Mouse (Mus musculus): Measurements from ENCODE around the gene Gm7534. TPM values are rescaled to one million over a fixed set of nuclear protein-coding genes. Genes with fewer than 3 reads are reported as not detected.

Gene Gm7534
- polyA plus RNA-seq, 1 experiment = not detected

DNA sequence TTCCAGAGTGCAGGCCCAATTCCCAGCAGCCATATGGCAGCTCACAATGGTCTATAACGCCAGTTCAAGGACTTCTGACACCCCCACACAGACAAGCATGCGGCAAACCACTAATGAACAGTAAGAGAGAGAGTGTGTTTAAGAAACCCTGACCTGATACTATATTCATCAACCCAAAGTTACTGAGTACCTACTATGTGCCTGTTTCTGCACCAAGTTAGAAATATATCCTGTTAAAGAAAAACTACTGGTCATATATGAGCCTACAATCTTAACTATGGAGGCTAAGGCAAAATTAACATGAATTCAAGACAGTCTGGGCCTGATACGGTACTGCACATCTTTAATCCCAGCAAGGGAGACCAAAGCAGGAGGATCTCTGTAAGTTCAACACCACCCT, 17.2 kb downstream of the Gm7534 start:
- Histone ChIP-seq H3K4me3 (ENCODE audit: insufficient read depth, poor library complexity, severe bottlenecking) (no peak overlapping the region), H3K36me3 (ENCODE audit: control insufficient read depth, insufficient read depth) (no peaks in the 10 kb centered on the region)

DNA sequence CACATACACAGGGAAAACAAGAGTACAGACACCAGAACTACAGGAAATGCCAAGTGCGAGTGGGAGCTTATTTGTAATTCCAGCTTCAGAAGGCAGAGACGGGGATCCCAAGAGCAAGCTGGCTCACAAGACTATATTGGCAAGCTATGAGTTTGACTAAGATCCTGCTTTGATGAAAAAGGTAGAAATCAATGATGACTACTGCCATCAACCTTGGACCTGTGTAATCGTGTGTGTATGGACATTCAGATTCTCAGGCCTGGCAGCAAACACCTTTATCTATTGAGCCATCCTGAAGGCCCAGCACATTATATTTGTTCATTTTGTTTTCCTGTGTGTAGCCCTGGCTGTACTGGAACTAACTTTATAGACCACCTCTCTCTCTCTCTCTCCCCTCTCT, 19.1 kb downstream of the Gm7534 start:
- TF ChIP-seq CEBPB (IDR thresholded peaks at IDR 0.05; ENCODE audit: low read depth) (no peak), MYOD1 (IDR thresholded peaks at IDR 0.05; ENCODE audit: control insufficient read depth, insufficient read length, low read depth) (no peak), MAX (IDR thresholded peaks at IDR 0.05) (no peak), MYOG (IDR thresholded peaks at IDR 0.05; ENCODE audit: control insufficient read depth, extremely low read depth, insufficient read length) (no peak), CTCF (IDR thresholded peaks at IDR 0.05; ENCODE audit: control insufficient read depth, insufficient read depth, insufficient read length) (no peak), FOSL1 (IDR thresholded peaks at IDR 0.05; ENCODE audit: insufficient read depth, low read length, poor library complexity, severe bottlenecking) (no peak), USF1 (IDR thresholded peaks at IDR 0.05; ENCODE audit: low read depth) (no peak)
- Histone ChIP-seq H3K36me3 (ENCODE audit: control insufficient read depth, insufficient read depth) (no peaks in the 10 kb centered on the region), H3K79me3 (ENCODE audit: low read depth) (peaks cover 29% of the 10 kb centered on the region), H3ac (ENCODE audit: control insufficient read depth, insufficient read length, low read depth) (no peak overlapping the region), H3K4me3 (ENCODE audit: insufficient read depth, poor library complexity, severe bottlenecking) (no peak overlapping the region), H3K79me2 (ENCODE audit: control insufficient read depth, insufficient read depth) (peaks cover 72% of the 10 kb centered on the region), H3K27me3 (ENCODE audit: control insufficient read depth, insufficient read depth, insufficient read length) (no peaks in the 10 kb centered on the region)

More for the DNA sequence above, 17.2 kb downstream of the Gm7534 start:
- TF ChIP-seq CEBPB (IDR thresholded peaks at IDR 0.05; ENCODE audit: low read depth) (no peak), CTCF (IDR thresholded peaks at IDR 0.05; ENCODE audit: control insufficient read depth, insufficient read depth, insufficient read length) (no peak), MYOG (IDR thresholded peaks at IDR 0.05; ENCODE audit: control insufficient read depth, extremely low read depth, insufficient read length) (no peak)
- no peaks in the 10 kb centered on the region for H3K27me3 ChIP-seq (ENCODE audit: control insufficient read depth, insufficient read depth, insufficient read length)
- no peak overlapping the region for H3ac ChIP-seq (ENCODE audit: control insufficient read depth, insufficient read length, low read depth)
- peaks cover 60% of the 10 kb centered on the region for H3K79me2 ChIP-seq (ENCODE audit: control insufficient read depth, insufficient read depth)
- H3K79me3 ChIP-seq (ENCODE audit: low read depth) = peaks cover 26% of the 10 kb centered on the region

GRCm38 (mm10) chr4:134181825-134182224, 21.0 kb downstream of the Gm7534 start:
- no peak overlapping the region for H3ac ChIP-seq (ENCODE audit: control insufficient read depth, insufficient read length, low read depth)
- no peak overlapping the region for H3K4me3 ChIP-seq (ENCODE audit: insufficient read depth, poor library complexity, severe bottlenecking)
- H3K36me3 ChIP-seq (ENCODE audit: control insufficient read depth, insufficient read depth) = no peaks in the 10 kb centered on the region
- H3K79me3 ChIP-seq (ENCODE audit: low read depth) = peaks cover 29% of the 10 kb centered on the region
- peaks cover 89% of the 10 kb centered on the region for H3K79me2 ChIP-seq (ENCODE audit: control insufficient read depth, insufficient read depth)
- TF ChIP-seq CTCF (IDR thresholded peaks at IDR 0.05; ENCODE audit: control insufficient read depth, insufficient read depth, insufficient read length) = no peak
- TF ChIP-seq MYOG (IDR thresholded peaks at IDR 0.05; ENCODE audit: control insufficient read depth, extremely low read depth, insufficient read length) = no peak
- no peak for TF ChIP-seq MAX (IDR thresholded peaks at IDR 0.05)
- TF ChIP-seq USF1 (IDR thresholded peaks at IDR 0.05; ENCODE audit: low read depth) = no peak
- H3K27me3 ChIP-seq (ENCODE audit: control insufficient read depth, insufficient read depth, insufficient read length) = no peaks in the 10 kb centered on the region

DNA sequence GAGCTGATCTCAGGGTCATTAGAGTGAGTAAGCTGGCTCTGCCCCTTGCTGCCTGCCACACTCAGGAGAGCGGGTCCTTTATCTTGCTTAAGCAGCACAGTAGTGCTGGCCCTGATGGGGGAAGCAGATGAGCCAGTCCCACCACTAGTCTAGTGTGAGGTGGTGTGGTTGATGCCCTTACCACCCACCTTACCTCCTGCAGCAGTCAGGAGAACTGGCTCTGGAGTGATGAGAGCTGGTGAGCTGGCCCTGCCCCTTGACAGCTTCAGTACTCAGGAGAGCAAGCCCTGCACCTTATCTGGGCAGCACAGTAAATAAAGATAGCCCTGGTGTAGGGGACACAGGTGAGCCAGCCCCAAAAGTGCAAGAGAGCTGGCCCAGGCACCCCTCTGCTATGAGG, 21.7 kb downstream of the Gm7534 start:
- H3K27me3 ChIP-seq (ENCODE audit: control insufficient read depth, insufficient read depth, insufficient read length) = no peaks in the 10 kb centered on the region
- H3K79me2 ChIP-seq (ENCODE audit: control insufficient read depth, insufficient read depth) = peaks cover 86% of the 10 kb centered on the region
- no peak overlapping the region for H3K4me3 ChIP-seq (ENCODE audit: insufficient read depth, poor library complexity, severe bottlenecking)
- no peaks in the 10 kb centered on the region for H3K36me3 ChIP-seq (ENCODE audit: control insufficient read depth, insufficient read depth)
- H3ac ChIP-seq (ENCODE audit: control insufficient read depth, insufficient read length, low read depth) = no peak overlapping the region
- no peak for TF ChIP-seq CEBPB (IDR thresholded peaks at IDR 0.05; ENCODE audit: low read depth)
- no peak for TF ChIP-seq MAX (IDR thresholded peaks at IDR 0.05)
- TF ChIP-seq CTCF (IDR thresholded peaks at IDR 0.05; ENCODE audit: control insufficient read depth, insufficient read depth, insufficient read length) = no peak
- no peak for TF ChIP-seq FOSL1 (IDR thresholded peaks at IDR 0.05; ENCODE audit: insufficient read depth, low read length, poor library complexity, severe bottlenecking)
- TF ChIP-seq MYOG (IDR thresholded peaks at IDR 0.05; ENCODE audit: control insufficient read depth, extremely low read depth, insufficient read length) = no peak
- no peak for TF ChIP-seq MYOD1 (IDR thresholded peaks at IDR 0.05; ENCODE audit: control insufficient read depth, insufficient read length, low read depth)
- TF ChIP-seq USF1 (IDR thresholded peaks at IDR 0.05; ENCODE audit: low read depth) = no peak
- peaks cover 24% of the 10 kb centered on the region for H3K79me3 ChIP-seq (ENCODE audit: low read depth)

DNA sequence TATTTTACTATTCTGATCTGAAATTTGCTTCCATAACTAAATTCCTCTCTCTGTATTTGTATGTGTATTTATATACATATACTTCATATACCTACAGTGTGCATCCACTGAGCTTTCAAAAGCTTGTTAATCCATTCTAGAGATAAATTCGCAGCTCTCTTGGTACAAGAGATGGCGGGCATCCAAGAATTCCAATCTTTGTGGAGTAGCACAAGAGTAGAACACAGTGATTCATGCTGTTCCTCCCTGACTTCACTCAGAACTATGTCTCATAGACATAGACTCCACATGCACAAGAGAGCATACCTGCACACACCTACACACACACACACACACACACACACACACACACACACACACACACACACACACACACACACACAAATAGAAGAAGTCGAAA, 30.4 kb downstream of the Gm7534 start:
- peaks cover 9% of the 10 kb centered on the region for H3K36me3 ChIP-seq (ENCODE audit: control insufficient read depth, insufficient read depth)
- TF ChIP-seq FOSL1 (IDR thresholded peaks at IDR 0.05; ENCODE audit: insufficient read depth, low read length, poor library complexity, severe bottlenecking) (no peak), MYOD1 (IDR thresholded peaks at IDR 0.05; ENCODE audit: control insufficient read depth, insufficient read length, low read depth) (no peak), USF1 (IDR thresholded peaks at IDR 0.05; ENCODE audit: low read depth) (no peak), CEBPB (IDR thresholded peaks at IDR 0.05; ENCODE audit: low read depth) (no peak), MAX (IDR thresholded peaks at IDR 0.05) (no peak), CTCF (IDR thresholded peaks at IDR 0.05; ENCODE audit: control insufficient read depth, insufficient read depth, insufficient read length) (no peak), MYOG (IDR thresholded peaks at IDR 0.05; ENCODE audit: control insufficient read depth, extremely low read depth, insufficient read length) (no peak)
- H3ac ChIP-seq (ENCODE audit: control insufficient read depth, insufficient read length, low read depth) = no peak overlapping the region
- H3K27me3 ChIP-seq (ENCODE audit: control insufficient read depth, insufficient read depth, insufficient read length) = no peaks in the 10 kb centered on the region
- H3K4me3 ChIP-seq (ENCODE audit: insufficient read depth, poor library complexity, severe bottlenecking) = no peak overlapping the region
- H3K79me2 ChIP-seq (ENCODE audit: control insufficient read depth, insufficient read depth) = peaks cover 13% of the 10 kb centered on the region
- H3K79me3 ChIP-seq (ENCODE audit: low read depth) = peaks cover 1% of the 10 kb centered on the region

DNA sequence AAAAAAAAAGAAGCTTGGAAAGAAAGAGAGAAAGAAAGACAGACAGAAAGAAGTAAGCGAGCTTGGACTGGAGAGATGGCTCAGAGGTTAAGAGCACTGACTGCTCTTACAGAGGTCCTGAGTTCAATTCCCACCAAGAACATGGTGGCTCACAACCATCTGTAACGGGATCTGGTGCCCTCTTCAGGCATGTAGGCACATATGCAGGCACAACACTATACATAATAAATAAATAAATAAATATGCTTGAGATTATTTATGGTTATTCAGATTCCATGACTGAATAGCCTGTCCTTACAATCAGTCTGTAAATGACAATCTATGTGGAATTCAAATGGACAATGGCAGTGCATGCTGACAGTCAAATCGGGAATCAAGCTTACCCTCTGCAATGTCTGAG, 35.9 kb downstream of the Gm7534 start:
- Histone ChIP-seq H3K27me3 (ENCODE audit: control insufficient read depth, insufficient read depth, insufficient read length) (no peaks in the 10 kb centered on the region), H3K36me3 (ENCODE audit: control insufficient read depth, insufficient read depth) (peaks cover 11% of the 10 kb centered on the region), H3K79me3 (ENCODE audit: low read depth) (no peaks in the 10 kb centered on the region), H3ac (ENCODE audit: control insufficient read depth, insufficient read length, low read depth) (no peak overlapping the region), H3K79me2 (ENCODE audit: control insufficient read depth, insufficient read depth) (no peaks in the 10 kb centered on the region), H3K4me3 (ENCODE audit: insufficient read depth, poor library complexity, severe bottlenecking) (no peak overlapping the region)
- TF ChIP-seq MYOD1 (IDR thresholded peaks at IDR 0.05; ENCODE audit: control insufficient read depth, insufficient read length, low read depth) = no peak

All from C2C12 (cell line).